Mouse (Mus musculus) spleen, postnatal 14 days (tissue): ENCODE data around the gene Atp6v1g1.
A peak's percentile ranks its signal among the peaks of the same experiment; 100 is the strongest.

Experiments used
- DNase-seq, 2 experiments: peaks; one replicate each; pipeline ENCODE4 v3.0.0; 2021 to 2022; ENCODE audit warnings: low spot score in 2 of 2

Atp6v1g1 gene

GRCm38 (mm10) chr4:63544494-63545230, at the start of gene Atp6v1g1:
Gene Atp6v1g1, plus strand, starts transcription at chr4:63544772.
- peak; percentile 87 to 88 for DNase-seq

DNA sequence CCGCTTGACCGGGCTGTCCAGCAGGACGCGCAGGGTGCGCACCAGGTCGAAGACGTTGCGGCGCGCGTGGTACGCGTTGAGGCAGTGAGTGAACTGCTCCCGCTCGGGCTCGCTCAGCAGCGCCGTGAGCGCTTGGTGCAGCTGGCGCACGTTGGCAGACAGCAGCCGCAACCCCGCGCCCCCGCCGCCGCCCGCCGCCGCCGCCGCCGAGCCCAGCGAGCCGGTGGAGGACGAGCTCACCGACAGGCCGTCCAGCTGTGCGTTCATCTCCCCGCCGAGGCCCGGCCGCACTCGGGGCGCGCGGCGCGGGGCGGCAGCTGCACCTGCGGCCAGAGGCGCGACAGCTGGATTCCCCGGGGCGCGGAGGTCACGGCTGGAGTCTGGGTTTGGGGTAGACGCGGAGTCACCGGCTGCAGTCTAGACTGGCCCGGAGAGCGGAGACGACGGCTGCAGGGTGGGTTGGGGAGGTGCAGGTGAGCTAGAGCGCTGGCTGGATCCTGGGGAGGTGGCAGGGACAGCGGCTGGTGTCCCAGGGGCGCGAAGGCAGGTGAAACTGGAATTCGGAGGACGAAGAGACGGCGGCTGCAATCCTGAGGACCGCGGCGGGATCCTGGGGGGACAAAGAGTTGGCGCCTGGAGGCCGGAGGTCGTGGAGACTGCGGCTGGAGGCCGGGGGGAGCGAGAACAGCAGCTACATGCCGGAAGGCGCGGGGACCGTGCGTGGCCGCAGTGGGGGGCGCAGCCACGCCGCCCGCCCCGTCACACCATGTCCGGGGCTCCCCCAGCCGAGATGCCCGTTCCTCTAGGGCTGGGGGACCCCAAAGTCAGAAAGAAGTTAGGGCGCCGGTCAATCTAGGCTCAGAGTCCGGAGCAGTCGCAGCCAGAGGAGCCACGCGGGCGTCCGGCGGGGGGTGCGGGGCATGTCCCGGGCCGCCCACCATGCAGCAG, 49.3 kb upstream of the Atp6v1g1 start:
- DNase-seq: peak; percentile 15 to 24

GRCm38 (mm10) chr4:63495915-63496278, 48.7 kb upstream of the Atp6v1g1 start, which contains the start of gene Whrn:
Gene Whrn, minus strand, starts transcription at chr4:63495991.
- DNase-seq: peak; percentile 15 to 34

- DNase-seq: no peak
These were observed 48.3 kb upstream of the Atp6v1g1 start for GRCm38 (mm10) chr4:63496312-63496711.

DNA sequence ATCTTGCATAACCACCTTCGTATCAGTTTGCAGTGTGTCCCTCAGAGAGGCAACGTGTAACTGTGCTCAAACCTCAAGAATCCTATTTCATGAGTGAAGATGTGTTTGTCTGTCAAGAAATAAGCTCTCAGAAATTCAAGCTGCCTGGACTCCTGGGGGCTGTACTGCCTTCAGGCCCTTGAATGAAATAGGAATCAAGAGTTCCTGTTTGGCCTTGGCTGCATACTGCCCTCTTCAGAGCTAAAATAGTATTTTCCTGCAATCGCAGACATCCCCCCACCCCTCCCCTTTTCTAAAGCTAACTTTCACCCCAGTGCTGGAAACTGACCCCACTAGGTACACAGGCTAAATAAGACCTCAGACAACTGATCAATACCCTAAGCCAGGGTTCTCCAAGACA, 46.2 kb upstream of the Atp6v1g1 start:
- DNase-seq: no peak

GRCm38 (mm10) chr4:63501050-63501449, 43.5 kb upstream of the Atp6v1g1 start:
- DNase-seq: no peak

- DNase-seq: no peak
These were observed 40.6 kb upstream of the Atp6v1g1 start for GRCm38 (mm10) chr4:63503949-63504348.

DNA sequence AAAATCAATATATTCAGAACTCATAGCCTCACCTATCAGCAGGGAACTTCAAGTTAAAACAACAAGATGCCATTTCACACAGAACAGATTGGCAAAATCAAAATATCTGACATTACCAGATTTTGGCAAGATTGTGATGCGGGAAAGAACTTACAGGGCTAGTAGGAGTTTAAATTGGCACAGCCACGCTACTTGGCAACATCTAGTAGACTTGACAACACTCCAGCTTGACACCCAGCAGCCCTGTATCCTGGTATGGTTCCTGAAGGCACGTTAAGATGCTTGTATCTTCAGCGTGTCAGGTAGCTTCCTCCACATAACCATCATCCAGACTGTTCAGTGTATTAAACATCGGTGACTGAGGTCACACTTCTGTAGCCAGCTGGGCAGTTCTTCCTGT, 37.1 kb upstream of the Atp6v1g1 start:
- no peak for DNase-seq

- peak; percentile 61 to 75 for DNase-seq
These were observed 36.3 kb upstream of the Atp6v1g1 start for GRCm38 (mm10) chr4:63508232-63508631.

DNA sequence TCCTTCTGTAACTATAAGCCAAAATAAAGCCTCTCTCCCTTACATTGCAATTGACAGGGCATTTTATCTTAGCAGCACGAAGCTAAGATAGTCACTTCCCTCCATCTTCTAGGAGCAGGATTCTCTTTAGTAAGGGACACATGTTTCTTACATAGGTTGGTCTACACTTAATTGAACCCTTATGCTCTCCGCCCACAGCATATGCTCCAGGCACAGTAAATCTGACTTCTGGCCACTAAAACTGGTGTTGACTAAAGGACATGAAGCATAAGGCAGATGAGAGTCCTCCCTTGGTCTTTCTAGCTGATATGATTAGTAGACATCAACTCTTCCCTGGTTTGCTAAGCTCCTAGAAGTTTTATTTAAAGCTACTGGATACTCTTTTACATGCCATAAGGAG, 31.7 kb upstream of the Atp6v1g1 start:
- no peak for DNase-seq

DNA sequence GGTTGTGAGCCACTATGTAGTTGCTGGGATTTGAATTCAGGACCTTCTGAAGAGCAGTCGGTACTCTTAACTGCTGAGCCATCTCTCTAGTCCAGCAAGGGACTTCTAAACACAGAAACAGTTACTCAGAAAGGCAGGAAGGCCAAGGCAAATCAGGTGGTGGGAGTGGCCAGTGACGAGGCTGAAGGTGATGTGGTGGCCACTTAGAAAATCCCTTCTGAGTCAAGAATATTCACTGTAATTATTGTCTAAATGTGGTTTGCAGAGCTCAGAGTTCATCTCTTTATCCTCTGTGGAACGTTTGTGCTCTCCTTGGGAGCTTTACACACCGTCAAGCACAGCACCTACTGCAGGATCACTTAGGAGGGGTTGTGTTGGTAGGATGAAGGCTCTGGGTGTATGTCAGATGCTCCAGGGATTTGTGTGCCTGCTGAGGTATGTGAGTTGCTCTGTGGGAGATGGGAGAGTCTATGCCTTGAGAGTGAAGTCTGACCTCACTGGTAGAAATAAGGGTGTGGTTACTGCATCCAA, 30.1 kb upstream of the Atp6v1g1 start:
- DNase-seq: no peak

GRCm38 (mm10) chr4:63515021-63515420, 29.6 kb upstream of the Atp6v1g1 start:
- no peak for DNase-seq

GRCm38 (mm10) chr4:63521813-63522419, 22.7 kb upstream of the Atp6v1g1 start:
- DNase-seq: no peak

DNA sequence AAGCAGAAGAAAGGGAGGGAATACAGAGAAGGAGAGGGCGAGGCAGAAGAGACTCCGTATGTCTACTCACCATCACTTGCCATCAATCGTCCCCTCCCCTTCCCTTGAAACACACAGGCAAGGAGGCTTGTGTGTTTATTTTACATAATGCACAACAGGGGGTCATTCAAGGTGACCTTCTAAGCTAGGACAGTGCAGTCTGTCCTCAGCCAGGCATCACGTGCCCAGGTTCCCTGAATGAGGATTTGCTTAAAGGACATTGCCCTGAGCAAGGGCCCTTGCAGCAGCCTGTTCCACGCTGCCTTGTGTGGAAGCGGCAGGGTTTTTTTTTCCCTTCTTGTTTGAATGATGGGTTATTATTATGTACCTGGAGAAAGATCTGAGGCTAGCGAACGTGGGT, 19.1 kb upstream of the Atp6v1g1 start:
- DNase-seq: no peak

DNA sequence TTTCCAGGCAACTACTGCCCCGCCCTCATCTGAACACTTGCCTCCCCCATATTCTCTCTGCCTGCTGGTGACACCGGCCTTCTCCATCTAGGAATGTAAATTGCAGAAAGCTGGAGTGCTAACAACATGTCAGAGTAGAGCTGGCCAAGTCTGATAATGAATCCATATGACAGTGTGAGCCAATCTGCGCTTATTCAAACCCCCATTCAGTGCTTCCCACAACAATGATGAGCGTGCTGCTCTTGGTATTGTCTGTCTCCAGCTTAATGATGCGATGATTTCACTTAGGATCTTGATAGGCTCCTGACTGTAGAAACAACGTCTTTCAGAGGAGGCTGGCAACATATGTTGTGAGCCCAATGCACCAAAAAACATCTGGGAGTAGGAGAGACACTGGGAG, 15.6 kb upstream of the Atp6v1g1 start:
- no peak for DNase-seq

GRCm38 (mm10) chr4:63530409-63530808, 14.2 kb upstream of the Atp6v1g1 start:
- DNase-seq: no peak

GRCm38 (mm10) chr4:63537602-63538001, 7.0 kb upstream of the Atp6v1g1 start:
- no peak for DNase-seq

DNA sequence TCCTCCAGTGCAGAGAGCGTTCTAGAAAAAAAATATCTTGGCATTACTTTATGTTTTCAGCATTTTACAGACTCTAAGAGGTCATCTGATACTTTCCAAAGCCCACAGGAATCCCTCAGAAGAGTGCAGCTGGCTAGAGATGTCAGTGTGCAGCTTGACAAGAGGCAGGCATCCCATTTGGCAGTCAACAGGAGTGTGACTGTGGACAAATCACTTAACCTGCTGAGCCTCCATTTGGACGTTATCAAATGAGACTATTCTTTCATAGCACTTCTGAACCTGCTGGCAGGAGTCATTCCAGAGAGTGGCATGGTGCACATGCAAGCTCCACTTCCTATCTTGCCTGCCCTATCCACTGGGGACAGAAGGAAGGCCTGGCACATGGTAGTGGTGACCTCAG, 2.4 kb upstream of the Atp6v1g1 start:
- no peak for DNase-seq

DNA sequence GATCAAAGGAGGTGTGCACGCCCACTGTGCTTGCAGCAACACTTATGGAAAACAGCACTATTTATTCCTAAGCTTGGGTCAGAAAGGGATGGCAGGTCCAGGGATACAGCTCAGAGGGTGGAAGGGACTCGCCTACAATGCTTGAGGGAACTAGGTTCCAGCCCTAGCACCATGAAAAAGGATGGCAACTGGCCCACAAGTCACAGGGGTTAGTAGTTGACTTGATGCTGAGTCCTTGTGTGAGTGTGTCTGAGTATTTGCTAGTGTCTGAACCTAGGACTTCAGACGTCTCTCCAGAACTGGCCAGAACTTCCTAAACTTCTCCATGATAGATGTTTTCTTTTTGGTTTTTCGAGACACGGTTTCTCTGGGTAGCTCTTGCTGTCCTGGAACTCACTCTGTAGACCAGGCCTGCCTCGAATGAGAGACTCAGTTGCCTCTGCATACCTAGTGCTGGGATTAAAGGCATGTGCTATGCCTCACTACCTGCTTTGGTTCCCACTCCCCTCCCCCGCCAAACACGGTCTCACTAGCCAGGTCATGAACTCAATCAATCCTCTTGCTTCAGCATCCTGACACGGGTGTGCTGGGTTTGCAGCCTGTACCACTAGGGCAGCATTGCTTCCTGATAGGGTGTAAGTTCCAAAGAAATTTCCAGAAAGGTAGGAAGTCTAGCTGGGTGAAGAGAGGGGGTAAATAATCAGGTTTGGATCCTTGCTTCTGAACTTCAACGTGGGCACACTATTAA, 652 bp upstream of the Atp6v1g1 start:
- no peak for DNase-seq

DNA sequence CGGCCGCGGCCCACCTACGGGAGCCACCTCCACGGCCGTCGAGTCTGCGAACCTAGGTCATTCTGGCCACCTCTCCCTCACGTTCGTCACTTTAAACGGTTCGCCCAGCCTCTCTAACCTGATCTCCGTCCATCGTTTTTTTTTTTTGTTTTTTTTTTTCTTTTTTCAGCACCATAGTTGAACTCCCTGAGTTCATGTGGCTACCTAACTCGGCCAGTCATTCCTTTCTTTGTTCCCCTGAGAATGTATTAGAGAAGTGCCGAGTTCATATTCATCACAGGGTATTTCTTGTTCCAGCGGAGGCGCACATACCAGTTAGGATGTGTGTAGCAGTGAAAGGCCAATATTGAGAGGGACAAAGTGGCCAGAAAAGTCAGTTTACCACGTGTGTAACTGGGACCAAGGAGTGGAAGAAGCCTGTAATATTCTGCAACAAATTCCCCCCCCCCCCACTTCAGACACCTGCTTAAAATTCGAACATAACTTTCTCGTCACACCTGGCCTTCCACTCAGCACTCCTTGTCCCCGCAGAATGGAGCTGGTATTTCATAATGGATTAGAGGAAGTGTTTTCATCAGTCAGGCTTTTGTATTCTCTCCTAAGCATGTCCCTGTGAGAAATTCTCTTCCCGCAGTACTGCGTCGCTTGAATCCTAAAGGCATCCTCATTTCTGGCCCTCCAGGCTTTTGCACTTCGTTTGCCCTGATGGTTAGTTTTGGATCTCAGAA, 823 bp downstream of the Atp6v1g1 start:
- DNase-seq: no peak
